In the genomic region with DNA sequence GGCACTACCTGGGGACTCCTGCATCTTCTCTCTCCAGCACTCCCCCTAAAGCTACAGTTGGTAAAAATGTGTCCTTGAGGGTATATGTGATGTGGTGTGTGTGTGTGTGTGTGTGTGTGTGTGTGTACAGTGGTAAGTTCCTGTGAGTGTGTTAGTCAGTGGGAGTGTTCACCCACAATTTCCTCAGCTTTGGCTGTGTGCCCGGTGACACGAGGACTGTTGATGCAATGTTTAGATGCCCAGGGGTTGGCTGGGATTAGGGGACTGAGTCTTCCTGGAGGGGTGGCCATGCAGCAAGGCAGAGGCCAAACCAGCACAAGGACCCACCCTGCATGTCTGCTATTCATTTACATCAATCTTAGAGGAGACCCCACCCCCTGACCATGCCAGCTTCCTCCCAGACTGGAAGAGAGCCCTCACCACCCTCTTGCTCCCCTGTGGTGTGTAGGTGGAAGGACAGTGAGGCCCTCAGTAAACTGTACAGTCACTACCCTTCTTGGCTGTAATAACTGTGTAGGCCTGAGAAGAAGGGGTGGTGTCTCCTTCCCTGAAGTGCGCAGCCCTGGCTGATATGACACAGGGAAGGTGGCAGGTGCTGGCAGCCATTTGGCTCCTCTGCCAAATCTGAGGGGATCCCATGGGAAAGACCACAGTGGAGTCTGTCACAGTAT, we compare ENCODE assay signal across 18 mouse cellular contexts.
DNase-seq lines count a peak whose midpoint lies in the region; ATAC-seq and TF ChIP-seq lines count a peak whose summit lies in the region.
"Had no signal": no experiment of that assay in that cellular context is flagged by ENCODE, and none has a peak within 500 bp of the region (broad histone marks: within the 10 kb centered on the region; RNA-seq: fewer than 3 reads in every experiment).

No protein-coding gene starts in this region.

- no peak overlapping the region for H3K27ac ChIP-seq in liver, adult 2 months (replicated peaks; ENCODE audit: insufficient read depth, low read depth, low read length)
- H3K27ac ChIP-seq: heart, embryonic 10.5 days; limb, embryonic 12.5 days; neural tube, embryonic 13.5 days had no signal

- H3K27me3 ChIP-seq in liver, adult 2 months (ENCODE audit: control insufficient read depth, insufficient read depth, low read length): no peaks in the 10 kb centered on the region
- H3K27me3 ChIP-seq: CH12.LX; neural tube, embryonic 13.5 days had no signal

- no peak for ATAC-seq in inflammation-experienced regulatory T-cells, adult 6 months
- ATAC-seq: activated CD4-positive, CD25-positive, alpha-beta regulatory T cell, adult 4 months had no signal

- no peak overlapping the region for H3K4me3 ChIP-seq in liver, adult 2 months (ENCODE audit: insufficient read depth, low read depth, low read length)
- H3K4me3 ChIP-seq: erythroblast, embryonic 14.5 days; heart, embryonic 10.5 days; limb, embryonic 12.5 days; neural tube, embryonic 13.5 days had no signal

- 42% methylated on average over 3 of the region's 3 CpGs for WGBS in liver, adult 2 months

- peak; percentile 42 for DNase-seq in liver, adult 2 months (ENCODE audit: extremely low read depth, low read depth, low spot score)
- DNase-seq in liver (no peak), 416B (ENCODE audit: low read depth) (peak; percentile 91)
- peak; percentile 23 to 61 for DNase-seq in adrenal gland, postnatal 36 days
- DNase-seq in lung, postnatal 36 days: peak; percentile 54
- no peak for DNase-seq in thymus, postnatal 14 days
- DNase-seq: cerebellum, adult 9-10 months; embryo, embryonic 11 days; gastrocnemius, postnatal 14 days; heart, postnatal 14 days; retina, postnatal 1 day had no signal

- no peak overlapping the region for H3K9ac ChIP-seq in liver, adult 2 months (ENCODE audit: low read depth, low read length)
- H3K9ac ChIP-seq: limb, embryonic 12.5 days; neural tube, embryonic 13.5 days had no signal

- no peaks in the 10 kb centered on the region for H3K79me2 ChIP-seq in liver, adult 2 months (ENCODE audit: control insufficient read depth, insufficient read depth, low read length)

- no peak for TF ChIP-seq CTCF in liver, adult 2 months (IDR thresholded peaks at IDR 0.05; ENCODE audit: low read depth, low read length)

- TF ChIP-seq POLR2A in liver, adult 2 months (IDR thresholded peaks at IDR 0.05; ENCODE audit: extremely low read depth, insufficient read depth, low read length): no peak

- H3K36me3 ChIP-seq in liver, adult 2 months (ENCODE audit: control insufficient read depth, insufficient read depth, low read length): no peaks in the 10 kb centered on the region
- H3K36me3 ChIP-seq: heart, embryonic 10.5 days; limb, embryonic 12.5 days; neural tube, embryonic 13.5 days had no signal

- H3K4me1 ChIP-seq in liver, adult 2 months (ENCODE audit: control insufficient read depth, insufficient read depth, low read length): peaks cover 6% of the 10 kb centered on the region

Comparison
In these comparisons a context has a peak if more than half of its experiments do, and no peak if none do; other contexts are left out.
1. DNase-seq: peak in liver, adult 2 months (single experiment), 416B (single experiment), adrenal gland, postnatal 36 days (2 of 2) and lung, postnatal 36 days (single experiment); none in liver (single experiment) and thymus, postnatal 14 days (single experiment).